Mouse (Mus musculus): ENCODE measurements around the gene Car9.

Car9 gene

DNA sequence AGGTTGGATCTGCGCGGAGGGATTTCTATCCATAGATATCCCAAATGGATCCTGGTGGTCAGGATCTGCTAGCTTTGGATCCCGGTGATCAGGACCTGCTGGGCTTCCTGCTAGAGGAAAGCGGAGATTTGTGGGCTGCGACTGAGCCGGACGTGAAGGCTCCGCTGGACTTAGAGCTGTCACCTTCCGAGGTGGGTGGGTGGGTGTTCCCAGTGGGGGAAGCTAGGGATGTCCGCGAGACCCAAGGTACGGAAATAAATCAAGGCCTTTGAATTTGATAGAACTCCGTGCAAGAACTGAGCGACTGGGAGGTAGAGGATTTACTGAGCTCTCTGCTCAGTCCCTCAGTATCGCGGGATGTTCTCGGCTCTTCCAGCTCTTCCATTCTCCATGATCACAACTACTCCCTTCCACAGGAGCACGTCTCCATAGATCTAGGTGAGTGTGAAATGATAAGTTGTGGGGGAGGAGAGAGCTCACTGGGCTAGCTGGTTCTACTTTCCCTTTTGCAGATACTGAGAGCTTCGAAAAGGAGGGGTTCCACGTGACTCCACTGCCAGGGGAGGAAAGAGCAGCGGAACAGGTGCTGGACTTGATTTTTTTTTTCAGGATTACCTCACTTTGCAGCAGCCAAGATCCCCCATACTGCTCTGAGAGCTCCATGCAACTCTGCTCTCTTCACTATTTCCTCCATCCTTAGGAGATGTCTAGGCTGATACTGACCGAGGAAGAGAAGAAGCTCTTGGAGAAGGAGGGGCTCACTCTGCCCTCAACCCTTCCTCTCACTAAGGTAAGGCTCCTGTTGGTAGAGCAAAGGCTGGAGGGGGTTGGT is 56.2 kb downstream of the Car9 start:
- no peak for DNase-seq (ENCODE audit: low spot score in 2 of 2)

Data from spleen, postnatal 14 days (tissue).